ENCODE assay signal across 8 mouse cellular contexts in the genomic region with DNA sequence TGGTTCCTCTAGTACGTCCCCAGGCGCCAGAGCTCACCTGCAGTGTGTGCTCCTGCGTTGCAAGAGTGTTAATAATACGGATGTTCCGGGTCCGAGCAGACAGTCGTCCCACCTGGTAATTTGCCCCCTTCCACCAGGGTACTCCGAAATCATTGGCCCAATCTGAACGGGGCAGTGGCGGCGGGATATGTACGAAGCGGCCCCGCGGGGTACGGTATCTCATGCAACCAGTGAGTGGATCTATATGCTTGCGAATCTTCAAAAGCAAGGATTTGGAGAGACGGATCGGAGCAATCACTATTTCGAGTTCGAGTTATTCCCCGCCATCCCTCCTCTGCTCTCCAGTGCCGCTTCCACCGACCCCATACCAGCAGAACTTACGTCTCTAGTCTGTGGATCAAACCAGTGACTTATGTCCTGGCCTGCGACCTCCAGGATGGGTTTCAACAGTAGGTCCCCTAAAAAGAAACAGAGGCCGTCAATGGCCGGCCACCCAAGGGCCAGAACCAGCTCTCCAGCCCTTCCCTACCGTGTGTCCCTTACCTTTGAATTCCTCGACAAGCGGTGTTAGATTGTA. TPM values are rescaled to one million over a fixed set of nuclear protein-coding genes. Genes with fewer than 3 reads are reported as not detected.
DNase-seq lines count a peak whose midpoint lies in the region; ATAC-seq and TF ChIP-seq lines count a peak whose summit lies in the region.
"Not testable (repeated sequence)": the region's sequence is repeated elsewhere in the genome, so short reads cannot be mapped to it uniquely, and the experiment has no call there.

No protein-coding gene starts in this region.

- H3K79me3 ChIP-seq in C2C12 (ENCODE audit: low read depth): not testable (repeated sequence)

- not testable (repeated sequence) for TF ChIP-seq EP300 in heart, postnatal 0 days (IDR thresholded peaks at IDR 0.05; ENCODE audit: low read depth)

- not testable (repeated sequence) for H3K9me3 ChIP-seq in forebrain, embryonic 12.5 days; heart, postnatal 0 days (replicated peaks; ENCODE audit: control insufficient read depth, low read length); kidney, embryonic 14.5 days (ENCODE audit: control insufficient read depth, low read length); liver, embryonic 13.5 days (replicated peaks); midbrain, embryonic 14.5 days (ENCODE audit: control insufficient read depth, low read length)

- H3K4me1 ChIP-seq in brown adipose tissue, adult 24 weeks (ENCODE audit: control insufficient read depth, insufficient read depth, insufficient read length, low read length); heart, postnatal 0 days (ENCODE audit: control insufficient read depth, insufficient read depth): not testable (repeated sequence)
- H3K4me1 ChIP-seq in forebrain, embryonic 12.5 days: peaks cover 45% of the 10 kb centered on the region
- H3K4me1 ChIP-seq in kidney, embryonic 14.5 days (ENCODE audit: control insufficient read depth, insufficient read depth, low read length): peaks cover 37% of the 10 kb centered on the region; the same call in 1 of the 2 replicates
- H3K4me1 ChIP-seq in liver, embryonic 13.5 days (replicated peaks): peaks cover 44% of the 10 kb centered on the region
- peaks cover 17% of the 10 kb centered on the region; the same call in 1 of the 2 replicates for H3K4me1 ChIP-seq in midbrain, embryonic 14.5 days (ENCODE audit: control insufficient read depth, insufficient read depth, low read length)

- peaks cover 26% of the 10 kb centered on the region for H3K79me2 ChIP-seq in C2C12 (ENCODE audit: control insufficient read depth, insufficient read depth)

- H3K36me3 ChIP-seq in C2C12 (ENCODE audit: control insufficient read depth, insufficient read depth); heart, postnatal 0 days (replicated peaks; ENCODE audit: control insufficient read depth, insufficient read depth, low read length); kidney, embryonic 14.5 days (ENCODE audit: control insufficient read depth, insufficient read depth, low read length); liver, embryonic 13.5 days; splenic B cell, adult 2 months (ENCODE audit: control insufficient read depth, insufficient read depth, low read length, poor library complexity, severe bottlenecking): not testable (repeated sequence)
- peaks cover 12% of the 10 kb centered on the region for H3K36me3 ChIP-seq in forebrain, embryonic 12.5 days (replicated peaks)
- H3K36me3 ChIP-seq in midbrain, embryonic 14.5 days (ENCODE audit: control insufficient read depth, insufficient read depth, low read length): peaks cover 23% of the 10 kb centered on the region

- H3K9ac ChIP-seq in forebrain, embryonic 12.5 days: peak overlapping the region; percentile 78
- H3K9ac ChIP-seq in heart, postnatal 0 days (replicated peaks; ENCODE audit: low read depth, low read length): peak overlapping the region; percentile 78
- H3K9ac ChIP-seq in kidney, embryonic 14.5 days (ENCODE audit: low read depth, low read length): peak overlapping the region; percentile 85
- peak overlapping the region; percentile 87 for H3K9ac ChIP-seq in liver, embryonic 13.5 days
- H3K9ac ChIP-seq in midbrain, embryonic 14.5 days (replicated peaks; ENCODE audit: low read length): peak overlapping the region; percentile 62

- WGBS in forebrain, embryonic 12.5 days: 2% methylated on average over 31 of the region's 31 CpGs
- 1% methylated on average over 31 of the region's 31 CpGs for WGBS in heart, postnatal 0 days
- under 1% methylated on average over 31 of the region's 31 CpGs for WGBS in kidney, embryonic 14.5 days
- WGBS in liver, embryonic 13.5 days (ENCODE audit: insufficient replicate concordance): 1% methylated on average over 31 of the region's 31 CpGs
- WGBS in midbrain, embryonic 14.5 days: 1% methylated on average over 31 of the region's 31 CpGs

- peak overlapping the region; percentile 82 for H3K4me2 ChIP-seq in forebrain, embryonic 12.5 days
- peak overlapping the region; percentile 72 for H3K4me2 ChIP-seq in heart, postnatal 0 days (ENCODE audit: low read depth, low read length)
- peak overlapping the region; percentile 79 for H3K4me2 ChIP-seq in kidney, embryonic 14.5 days (replicated peaks; ENCODE audit: low read depth, low read length)
- H3K4me2 ChIP-seq in liver, embryonic 13.5 days: peak overlapping the region; percentile 91
- peak overlapping the region; percentile 84 for H3K4me2 ChIP-seq in midbrain, embryonic 14.5 days (ENCODE audit: low read length)

- peak overlapping the region; percentile 92 for H3K4me3 ChIP-seq in C2C12 (ENCODE audit: insufficient read depth, poor library complexity, severe bottlenecking)
- peak overlapping the region; percentile 85 for H3K4me3 ChIP-seq in brown adipose tissue, adult 24 weeks (ENCODE audit: insufficient read depth, low read depth, low read length)
- H3K4me3 ChIP-seq in forebrain, embryonic 12.5 days (replicated peaks): peak overlapping the region; percentile 66
- peak overlapping the region; percentile 61 for H3K4me3 ChIP-seq in heart, postnatal 0 days (ENCODE audit: low read depth, low read length)
- H3K4me3 ChIP-seq in kidney, embryonic 14.5 days (ENCODE audit: low read length): peak overlapping the region; percentile 72
- H3K4me3 ChIP-seq in liver, embryonic 13.5 days (replicated peaks): peak overlapping the region; percentile 74
- H3K4me3 ChIP-seq in midbrain, embryonic 14.5 days (replicated peaks; ENCODE audit: low read depth, low read length): peak overlapping the region; percentile 65

- not testable (repeated sequence) for TF ChIP-seq CTCF in C2C12 (IDR thresholded peaks at IDR 0.05; ENCODE audit: control insufficient read depth, insufficient read depth, insufficient read length); heart, postnatal 0 days (IDR thresholded peaks at IDR 0.05; ENCODE audit: low read depth)

- peak overlapping the region; percentile 72 for H3K27ac ChIP-seq in brown adipose tissue, adult 24 weeks (replicated peaks; ENCODE audit: low read depth, low read length)
- H3K27ac ChIP-seq in forebrain, embryonic 12.5 days: peak overlapping the region; percentile 96; the same call in 1 of the 2 replicates
- H3K27ac ChIP-seq in heart, postnatal 0 days (ENCODE audit: low read depth): peak overlapping the region; percentile 95
- H3K27ac ChIP-seq in kidney, embryonic 14.5 days (ENCODE audit: low read depth, low read length): not testable (repeated sequence)
- H3K27ac ChIP-seq in liver, embryonic 13.5 days: peak overlapping the region; percentile 94
- peak overlapping the region; percentile 96; the same call in 1 of the 2 replicates for H3K27ac ChIP-seq in midbrain, embryonic 14.5 days (replicated peaks; ENCODE audit: low read depth, low read length)

- DNase-seq in heart, postnatal 0 days (ENCODE audit: low spot score); liver, embryonic 13.5 days: not testable (repeated sequence)
- DNase-seq in midbrain, embryonic 14.5 days: peak; percentile 27
- peak; percentile 35 for DNase-seq in splenic B cell, adult 2 months (ENCODE audit: low read depth, low spot score)

- not testable (repeated sequence) for ATAC-seq in forebrain, embryonic 12.5 days (ENCODE audit: low FRiP score); heart, postnatal 0 days (ENCODE audit: insufficient read depth, low read depth); kidney, embryonic 14.5 days (ENCODE audit: low FRiP score, low TSS enrichment); liver, embryonic 13.5 days (ENCODE audit: low read depth); midbrain, embryonic 14.5 days (ENCODE audit: low FRiP score, low TSS enrichment)

- peak overlapping the region; percentile 93 for H3ac ChIP-seq in C2C12 (ENCODE audit: control insufficient read depth, insufficient read length, low read depth)

- not testable (repeated sequence) for H3K27me3 ChIP-seq in C2C12 (ENCODE audit: control insufficient read depth, insufficient read depth, insufficient read length); heart, postnatal 0 days (ENCODE audit: control insufficient read depth, insufficient read depth, low read length); kidney, embryonic 14.5 days (ENCODE audit: control insufficient read depth, insufficient read depth, low read length); liver, embryonic 13.5 days; midbrain, embryonic 14.5 days (ENCODE audit: control insufficient read depth, insufficient read depth, low read length); splenic B cell, adult 2 months (ENCODE audit: control insufficient read depth, insufficient read depth, low read length, poor library complexity, severe bottlenecking)
- peaks cover 20% of the 10 kb centered on the region for H3K27me3 ChIP-seq in forebrain, embryonic 12.5 days

RNA-seq across cellular contexts. Expression of a gene that starts 0.6 kb away (rescaled TPM):
- polyA plus RNA-seq in C2C12 (2012; fragmentation: generic; extraction: Trizol): 229 TPM
- polyA plus RNA-seq in brown adipose tissue, adult 24 weeks (2012; ENCODE audit: insufficient read depth, insufficient read length, missing spikeins): 249 and 290 TPM in 2 replicates
- 91.7 and 103 TPM in 2 replicates for polyA plus RNA-seq in forebrain, embryonic 12.5 days (2016; fragmentation: Nextera tagmentation; extraction: Ambion mirVana)
- 64.9 and 93.4 TPM in 2 replicates for total RNA-seq in heart, postnatal 0 days (2014; rRNA removed; ENCODE audit: low replicate concordance)
- 171 and 175 TPM in 2 replicates for polyA plus RNA-seq in heart, postnatal 0 days (2015; fragmentation: Nextera tagmentation; extraction: Ambion mirVana)
- polyA plus RNA-seq in kidney, embryonic 14.5 days (2014; fragmentation: Nextera tagmentation; extraction: Ambion mirVana): 172 and 221 TPM in 2 replicates
- polyA plus RNA-seq in liver, embryonic 13.5 days (2015; fragmentation: Nextera tagmentation; extraction: Ambion mirVana): 102 and 105 TPM in 2 replicates
- polyA plus RNA-seq in midbrain, embryonic 14.5 days (2014; fragmentation: Nextera tagmentation; extraction: Ambion mirVana): 97.6 and 123 TPM in 2 replicates

RNA-seq across cellular contexts. Expression of a gene that starts 0.8 kb away (rescaled TPM):
- polyA plus RNA-seq in C2C12 (2012; fragmentation: generic; extraction: Trizol): 22.8 TPM
- 16.1 and 18.9 TPM in 2 replicates for polyA plus RNA-seq in brown adipose tissue, adult 24 weeks (2012; ENCODE audit: insufficient read depth, insufficient read length, missing spikeins)
- 55.0 and 60.9 TPM in 2 replicates for polyA plus RNA-seq in forebrain, embryonic 12.5 days (2016; fragmentation: Nextera tagmentation; extraction: Ambion mirVana)
- 14.2 and 17.6 TPM in 2 replicates for total RNA-seq in heart, postnatal 0 days (2014; rRNA removed; ENCODE audit: low replicate concordance)
- 16.7 and 18.6 TPM in 2 replicates for polyA plus RNA-seq in heart, postnatal 0 days (2015; fragmentation: Nextera tagmentation; extraction: Ambion mirVana)
- polyA plus RNA-seq in kidney, embryonic 14.5 days (2014; fragmentation: Nextera tagmentation; extraction: Ambion mirVana): 11.1 and 23.9 TPM in 2 replicates
- 10.3 and 13.0 TPM in 2 replicates for polyA plus RNA-seq in liver, embryonic 13.5 days (2015; fragmentation: Nextera tagmentation; extraction: Ambion mirVana)
- 17.0 and 24.8 TPM in 2 replicates for polyA plus RNA-seq in midbrain, embryonic 14.5 days (2014; fragmentation: Nextera tagmentation; extraction: Ambion mirVana)

RNA-seq across cellular contexts. Expression of a gene that starts 3.4 kb away (rescaled TPM):
- polyA plus RNA-seq in C2C12 (2012; fragmentation: generic; extraction: Trizol): 0.16 TPM
- polyA plus RNA-seq in brown adipose tissue, adult 24 weeks (2012; ENCODE audit: insufficient read depth, insufficient read length, missing spikeins): 4.1 and 8.3 TPM in 2 replicates
- 9.1 and 11.2 TPM in 2 replicates for polyA plus RNA-seq in forebrain, embryonic 12.5 days (2016; fragmentation: Nextera tagmentation; extraction: Ambion mirVana)
- 32.4 and 33.0 TPM in 2 replicates for total RNA-seq in heart, postnatal 0 days (2014; rRNA removed; ENCODE audit: low replicate concordance)
- 59.7 and 62.5 TPM in 2 replicates for polyA plus RNA-seq in heart, postnatal 0 days (2015; fragmentation: Nextera tagmentation; extraction: Ambion mirVana)
- 36.8 and 39.6 TPM in 2 replicates for polyA plus RNA-seq in kidney, embryonic 14.5 days (2014; fragmentation: Nextera tagmentation; extraction: Ambion mirVana)
- 8.9 and 9.5 TPM in 2 replicates for polyA plus RNA-seq in liver, embryonic 13.5 days (2015; fragmentation: Nextera tagmentation; extraction: Ambion mirVana)
- polyA plus RNA-seq in midbrain, embryonic 14.5 days (2014; fragmentation: Nextera tagmentation; extraction: Ambion mirVana): 2.6 and 4.9 TPM in 2 replicates

RNA-seq across cellular contexts. Expression of a gene that starts 18.8 kb away (rescaled TPM):
- 9.0 TPM for polyA plus RNA-seq in C2C12 (2012; fragmentation: generic; extraction: Trizol)
- polyA plus RNA-seq in brown adipose tissue, adult 24 weeks (2012; ENCODE audit: insufficient read depth, insufficient read length, missing spikeins): 13.9 and 16.9 TPM in 2 replicates
- polyA plus RNA-seq in forebrain, embryonic 12.5 days (2016; fragmentation: Nextera tagmentation; extraction: Ambion mirVana): 50.8 and 53.3 TPM in 2 replicates
- 7.8 and 10.0 TPM in 2 replicates for total RNA-seq in heart, postnatal 0 days (2014; rRNA removed; ENCODE audit: low replicate concordance)
- polyA plus RNA-seq in heart, postnatal 0 days (2015; fragmentation: Nextera tagmentation; extraction: Ambion mirVana): 23.0 and 23.6 TPM in 2 replicates
- polyA plus RNA-seq in kidney, embryonic 14.5 days (2014; fragmentation: Nextera tagmentation; extraction: Ambion mirVana): 36.1 and 37.4 TPM in 2 replicates
- 4.8 and 5.1 TPM in 2 replicates for polyA plus RNA-seq in liver, embryonic 13.5 days (2015; fragmentation: Nextera tagmentation; extraction: Ambion mirVana)
- 41.1 and 41.2 TPM in 2 replicates for polyA plus RNA-seq in midbrain, embryonic 14.5 days (2014; fragmentation: Nextera tagmentation; extraction: Ambion mirVana)

RNA-seq across cellular contexts. Expression of a gene that starts 25.5 kb away (rescaled TPM):
- 100 TPM for polyA plus RNA-seq in C2C12 (2012; fragmentation: generic; extraction: Trizol)
- 19.4 and 27.0 TPM in 2 replicates for polyA plus RNA-seq in brown adipose tissue, adult 24 weeks (2012; ENCODE audit: insufficient read depth, insufficient read length, missing spikeins)
- 94.3 and 98.3 TPM in 2 replicates for polyA plus RNA-seq in forebrain, embryonic 12.5 days (2016; fragmentation: Nextera tagmentation; extraction: Ambion mirVana)
- 23.6 and 23.8 TPM in 2 replicates for total RNA-seq in heart, postnatal 0 days (2014; rRNA removed; ENCODE audit: low replicate concordance)
- 10.3 and 12.4 TPM in 2 replicates for polyA plus RNA-seq in heart, postnatal 0 days (2015; fragmentation: Nextera tagmentation; extraction: Ambion mirVana)
- polyA plus RNA-seq in kidney, embryonic 14.5 days (2014; fragmentation: Nextera tagmentation; extraction: Ambion mirVana): 56.7 and 59.7 TPM in 2 replicates
- polyA plus RNA-seq in liver, embryonic 13.5 days (2015; fragmentation: Nextera tagmentation; extraction: Ambion mirVana): 2.6 and 4.4 TPM in 2 replicates
- polyA plus RNA-seq in midbrain, embryonic 14.5 days (2014; fragmentation: Nextera tagmentation; extraction: Ambion mirVana): 77.5 and 80.8 TPM in 2 replicates
